Mouse (Mus musculus) lung, embryonic 16.5 days (tissue): Measurements from ENCODE around the gene Rhod. TPM values are rescaled to one million over a fixed set of nuclear protein-coding genes. Genes with fewer than 3 reads are reported as not detected.

Source experiments
- ATAC-seq: fragments of 200-750 bp; cut with Nextera tagmentation; 2 replicates; pipeline ENCODE4 v1.8.0; 2017; ENCODE audit warnings: low read depth, mild to moderate bottlenecking, moderate library complexity
- H3K27ac ChIP-seq: fragments of 300-500 bp; sonication (generic); 2 replicates; pipeline ENCODE4 v1.5.1; 2014; ENCODE audit warnings: mild to moderate bottlenecking, control low read depth, low read length
- H3K27me3 ChIP-seq: fragments of 300-500 bp; sonication (generic); 2 replicates; pipeline ENCODE4 v1.6.1; 2014; ENCODE audit warnings: low read depth, low read length, mixed read lengths; ENCODE audit not compliant: control insufficient read depth, insufficient read depth
- H3K36me3 ChIP-seq: fragments of 300-500 bp; sonication (generic); 2 replicates; pipeline ENCODE4 v1.6.1; 2014; ENCODE audit warnings: low read length; ENCODE audit not compliant: control insufficient read depth, insufficient read depth
- H3K4me1 ChIP-seq: fragments of 300-500 bp; sonication (generic); replicated peaks from 2 replicates; pipeline ENCODE4 v1.6.1; 2014; ENCODE audit warnings: low read length, mixed read lengths; ENCODE audit not compliant: control insufficient read depth, insufficient read depth
- H3K4me2 ChIP-seq: fragments of 300-500 bp; sonication (generic); 2 replicates; pipeline ENCODE4 v1.6.1; 2014; ENCODE audit warnings: low read depth, low read length, control low read depth
- H3K4me3 ChIP-seq: fragments of 300-500 bp; sonication (generic); 2 replicates; pipeline ENCODE4 v1.5.1; 2014; ENCODE audit warnings: mild to moderate bottlenecking, low read length, control low read depth
- H3K9ac ChIP-seq: fragments of 300-500 bp; sonication (generic); 2 replicates; pipeline ENCODE4 v1.6.1; 2014; ENCODE audit warnings: low read length, control low read depth
- H3K9me3 ChIP-seq: fragments of 300-500 bp; sonication (generic); 2 replicates; pipeline ENCODE4 v1.6.1; 2016; ENCODE audit warnings: low read length; ENCODE audit not compliant: control insufficient read depth
- WGBS: fragments of 180-500 bp; shearing (Covaris S2); extraction: QIAGEN DNeasy Blood & Tissue Kit; methylation state at CpG from one replicate; pipeline ENCODE4 v1.1.7; 2014; 5-methylcytosine and 5-hydroxymethylcytosine counted together
- polyA plus RNA-seq: library from polyadenylated mRNA; unstranded; fragments of >200 nt; fragmentation: Nextera tagmentation; extraction: Ambion mirVana; gene quantifications from 2 replicates; pipeline ENCODE4 v1.2.1, GENCODE M21; 2015

Rhod gene
- polyA plus RNA-seq, 1 experiment from 2014 or later, result 34.9 TPM

DNA sequence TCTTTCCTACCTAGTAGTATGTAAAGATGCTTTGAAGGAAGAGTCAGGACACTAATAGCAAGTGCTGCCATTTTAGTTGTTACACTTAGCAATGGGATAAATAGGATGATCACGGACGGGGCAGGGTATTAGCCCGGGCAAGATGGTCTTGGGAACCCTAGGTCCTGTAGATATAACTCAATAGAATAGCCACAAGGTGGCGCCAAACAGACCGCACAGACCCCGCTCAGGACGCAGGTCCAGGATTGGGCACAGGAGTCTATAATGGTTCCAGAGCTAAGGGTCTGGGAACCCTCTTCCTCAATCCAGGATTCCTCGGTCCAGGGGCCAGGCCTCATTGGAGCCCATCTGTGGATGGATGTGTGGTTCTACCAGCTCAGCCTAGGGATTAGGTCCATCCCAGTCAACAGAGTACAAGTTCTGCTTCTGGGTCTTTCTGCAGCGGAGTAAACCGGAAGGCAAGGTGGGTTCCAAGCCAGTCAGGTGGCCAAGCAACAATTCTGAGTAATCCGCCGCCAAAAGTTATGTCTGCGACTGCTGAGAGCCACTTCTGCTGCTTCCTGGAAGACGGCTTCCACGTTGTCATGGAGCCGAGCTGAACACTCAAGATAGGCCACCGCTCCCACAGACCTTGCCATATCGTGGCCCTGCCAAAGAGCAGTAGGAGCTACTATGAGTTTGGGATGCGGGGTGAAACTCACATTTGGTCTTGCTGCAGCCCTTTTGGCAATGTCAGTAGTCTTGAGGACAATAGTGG is 13.4 kb downstream of the Rhod start:
- Histone ChIP-seq H3K4me1 (no peaks in the 10 kb centered on the region), H3K9ac (no peak overlapping the region), H3K9me3 (no peaks in the 10 kb centered on the region), H3K27ac (no peak overlapping the region), H3K4me2 (no peak overlapping the region), H3K36me3 (peaks cover 20% of the 10 kb centered on the region), H3K27me3 (no peaks in the 10 kb centered on the region), H3K4me3 (no peak overlapping the region)
- peak; percentile 57; the same call in 1 of the 2 replicates for ATAC-seq
- 75% methylated on average over 19 of the region's 19 CpGs for WGBS

DNA sequence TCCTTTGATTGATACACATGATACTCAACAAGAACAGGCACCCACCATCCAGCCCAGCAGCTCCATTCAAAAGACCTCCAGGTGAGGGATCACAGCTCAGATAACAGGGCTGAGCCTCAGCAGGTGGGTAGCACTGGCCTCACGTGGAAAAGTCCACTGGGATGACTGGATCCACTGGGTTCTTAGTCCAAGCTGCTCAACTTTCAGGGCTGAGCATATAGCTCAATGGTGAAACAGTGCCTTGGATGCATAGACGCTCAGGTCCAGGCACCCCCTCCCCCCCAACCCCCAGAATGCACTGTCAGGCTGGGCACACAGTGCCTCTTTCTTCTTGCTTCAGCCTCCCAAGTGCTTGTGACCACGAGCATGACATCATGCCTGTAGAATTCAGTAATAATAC is 16.2 kb downstream of the Rhod start:
- H3K27me3 ChIP-seq, result no peaks in the 10 kb centered on the region
- no peaks in the 10 kb centered on the region for H3K9me3 ChIP-seq
- H3K36me3 ChIP-seq, result peaks cover 13% of the 10 kb centered on the region

DNA sequence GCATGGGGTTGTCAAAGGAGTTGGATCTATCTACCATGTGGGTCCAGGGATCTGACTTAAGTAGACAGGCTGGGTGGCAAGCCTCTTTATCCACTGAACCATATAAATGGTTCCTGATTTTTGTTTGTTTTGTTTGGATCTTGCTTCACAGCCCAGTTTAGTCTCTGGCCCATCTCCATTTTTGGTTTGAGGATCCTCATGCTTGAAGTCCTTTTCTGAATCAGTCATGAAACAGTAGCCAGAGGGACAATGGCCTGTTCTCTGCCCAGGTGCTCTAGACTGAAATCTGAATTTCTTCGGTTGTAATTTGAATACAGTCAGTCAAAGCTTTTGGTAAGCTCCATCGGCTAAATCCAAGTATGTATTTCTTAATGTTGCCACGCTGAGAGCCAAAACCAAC is 16.7 kb downstream of the Rhod start:
- ATAC-seq, result no peak
- Histone ChIP-seq H3K9me3 (no peaks in the 10 kb centered on the region), H3K36me3 (peaks cover 13% of the 10 kb centered on the region), H3K4me1 (no peaks in the 10 kb centered on the region), H3K27ac (no peak overlapping the region), H3K4me2 (no peak overlapping the region), H3K4me3 (no peak overlapping the region), H3K9ac (no peak overlapping the region), H3K27me3 (no peaks in the 10 kb centered on the region)
- 94% methylated on average over 3 of the region's 3 CpGs for WGBS

More for the DNA sequence above, 16.2 kb downstream of the Rhod start:
- Histone ChIP-seq H3K4me2 (no peak overlapping the region), H3K27ac (no peak overlapping the region), H3K4me1 (no peaks in the 10 kb centered on the region), H3K4me3 (no peak overlapping the region), H3K9ac (no peak overlapping the region)
- WGBS, result 63% methylated on average over 3 of the region's 3 CpGs
- no peak for ATAC-seq

DNA sequence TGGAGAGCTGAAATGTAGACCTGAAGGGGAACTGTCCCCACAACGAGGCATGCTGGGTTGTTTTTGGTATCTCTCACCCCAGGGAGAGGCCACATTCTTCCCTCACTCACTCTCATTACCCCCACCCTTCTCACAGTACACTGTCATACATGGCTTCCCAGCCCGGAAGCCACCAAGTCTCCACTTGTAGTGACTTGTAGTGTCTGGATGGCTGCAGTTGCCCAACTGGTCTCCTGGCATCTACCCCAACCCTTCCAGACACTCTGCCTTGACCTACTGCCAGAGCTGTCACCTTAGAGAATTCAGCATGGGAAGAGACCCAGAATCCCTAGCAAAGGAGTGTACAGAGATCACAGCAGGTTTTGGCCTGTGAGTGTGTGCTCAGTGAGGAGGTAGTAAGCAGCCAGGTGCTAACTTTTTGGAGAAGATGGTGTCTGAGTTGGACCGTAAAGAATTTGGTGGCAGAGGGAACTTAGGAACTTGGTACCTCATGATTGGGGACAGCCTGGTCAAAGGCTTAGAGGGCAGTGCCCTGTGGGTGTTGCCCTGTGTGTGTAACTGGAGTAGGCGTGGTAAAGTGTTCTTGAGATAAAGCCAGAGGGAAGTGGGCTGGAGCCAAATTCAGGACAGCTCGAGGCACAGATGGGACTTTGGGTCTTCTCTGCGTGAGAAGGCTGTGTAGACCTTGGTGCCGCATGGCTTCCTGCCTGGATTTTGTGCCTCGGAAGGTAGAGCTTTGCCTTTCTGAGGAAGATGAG is 18.9 kb downstream of the Rhod start:
- H3K4me3 ChIP-seq, result no peak overlapping the region
- WGBS, result 78% methylated on average over 8 of the region's 8 CpGs
- H3K4me1 ChIP-seq, result no peaks in the 10 kb centered on the region
- H3K9ac ChIP-seq, result no peak overlapping the region
- peaks cover 6% of the 10 kb centered on the region; the same call in 1 of the 2 replicates for H3K36me3 ChIP-seq
- no peaks in the 10 kb centered on the region for H3K27me3 ChIP-seq
- no peak overlapping the region for H3K4me2 ChIP-seq
- no peaks in the 10 kb centered on the region for H3K9me3 ChIP-seq
- no peak for ATAC-seq
- H3K27ac ChIP-seq, result no peak overlapping the region

DNA sequence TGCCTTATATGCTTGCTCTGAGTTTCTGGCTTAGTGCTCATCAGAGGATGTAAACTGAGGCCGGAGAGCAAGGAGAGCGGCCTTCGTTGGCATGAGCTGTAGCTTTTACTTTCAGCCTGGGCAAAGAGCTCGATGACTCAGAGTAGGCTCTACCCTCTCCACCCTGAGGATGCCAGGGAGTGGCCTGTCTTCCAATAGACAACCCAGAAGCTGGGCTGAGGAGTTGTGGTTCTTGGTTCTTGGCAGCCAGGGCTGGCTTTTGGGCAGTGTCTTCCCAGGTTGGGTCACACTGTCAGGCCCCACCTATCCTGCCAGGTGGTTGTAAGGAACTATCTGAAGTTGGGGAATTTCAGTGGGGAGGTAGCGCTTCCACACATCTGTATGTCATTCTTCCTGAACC is 19.5 kb downstream of the Rhod start:
- no peak overlapping the region for H3K27ac ChIP-seq
- no peaks in the 10 kb centered on the region for H3K27me3 ChIP-seq
- no peak overlapping the region for H3K9ac ChIP-seq
- no peaks in the 10 kb centered on the region for H3K4me1 ChIP-seq
- no peak for ATAC-seq
- WGBS, result 88% methylated on average over 5 of the region's 5 CpGs
- H3K4me3 ChIP-seq, result no peak overlapping the region
- no peak overlapping the region for H3K4me2 ChIP-seq
- H3K36me3 ChIP-seq, result peaks cover 2% of the 10 kb centered on the region; the same call in 1 of the 2 replicates
- no peaks in the 10 kb centered on the region for H3K9me3 ChIP-seq

DNA sequence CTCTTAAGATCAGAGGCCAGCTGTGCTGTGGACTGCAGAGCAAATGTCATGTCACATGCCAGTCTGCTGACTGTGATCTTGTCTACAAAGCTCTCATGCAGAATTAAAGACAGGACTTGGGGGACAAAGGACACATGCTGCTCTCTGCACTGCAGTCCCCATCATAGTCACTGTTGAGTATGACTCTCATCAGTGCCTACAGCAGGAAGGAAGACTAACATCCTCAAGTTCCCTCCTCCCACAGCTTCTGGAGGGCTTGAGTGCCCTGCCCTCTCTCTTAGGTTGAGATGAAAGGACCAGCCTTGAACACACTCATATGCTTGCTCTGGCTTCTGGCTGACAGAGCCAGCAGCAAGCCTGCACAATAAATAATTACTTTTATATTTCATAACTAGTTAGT is 21.5 kb downstream of the Rhod start:
- no peaks in the 10 kb centered on the region for H3K4me1 ChIP-seq
- no peak for ATAC-seq
- H3K9me3 ChIP-seq, result no peaks in the 10 kb centered on the region
- H3K4me3 ChIP-seq, result no peak overlapping the region
- H3K9ac ChIP-seq, result no peak overlapping the region
- no peaks in the 10 kb centered on the region for H3K36me3 ChIP-seq
- H3K27ac ChIP-seq, result no peak overlapping the region
- H3K4me2 ChIP-seq, result no peak overlapping the region
- H3K27me3 ChIP-seq, result no peaks in the 10 kb centered on the region

DNA sequence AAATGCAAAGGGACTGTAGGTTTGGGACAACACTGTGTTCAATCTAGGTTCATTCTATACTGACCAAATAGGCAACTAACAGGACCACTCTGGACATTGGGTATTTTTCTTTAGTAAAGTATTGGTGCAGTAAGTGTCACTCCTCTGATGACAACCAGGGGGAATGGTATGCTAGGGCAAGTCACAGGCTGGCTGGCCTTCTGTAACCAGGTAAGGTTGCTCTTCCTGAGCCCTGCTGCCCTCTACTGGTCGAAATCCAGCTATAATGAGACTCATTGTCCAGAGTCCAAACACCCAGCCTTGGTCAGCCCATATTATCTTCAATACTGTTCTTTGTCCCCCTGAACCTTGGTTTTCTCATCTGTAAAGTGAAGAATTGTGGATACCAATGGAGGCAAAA is 22.0 kb downstream of the Rhod start:
- Histone ChIP-seq H3K4me2 (no peak overlapping the region), H3K36me3 (no peaks in the 10 kb centered on the region), H3K27ac (no peak overlapping the region), H3K4me3 (no peak overlapping the region), H3K27me3 (no peaks in the 10 kb centered on the region), H3K4me1 (no peaks in the 10 kb centered on the region), H3K9me3 (no peaks in the 10 kb centered on the region), H3K9ac (no peak overlapping the region)
- ATAC-seq, result peak; percentile 76
- WGBS, result 0% methylated on average over 1 of the region's 1 CpGs

DNA sequence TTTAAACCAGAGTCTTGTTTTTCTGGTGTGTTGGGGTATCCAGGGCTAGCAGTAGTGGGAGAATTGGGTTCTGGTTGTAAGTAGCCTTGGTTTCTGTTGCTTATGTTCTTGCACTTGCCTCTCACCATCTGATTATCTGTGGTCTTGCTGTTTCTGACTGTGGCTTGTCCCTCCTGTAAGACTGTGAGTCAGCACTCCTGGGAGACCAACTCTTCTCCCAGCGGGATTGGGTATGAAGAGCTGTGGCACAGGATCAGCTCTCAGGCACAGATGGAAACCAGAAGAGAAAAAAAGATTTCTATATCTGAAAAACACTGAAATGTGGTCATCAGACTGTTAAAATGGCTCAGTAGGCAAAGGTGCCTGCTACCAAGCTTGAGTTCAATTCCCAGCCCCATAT is 24.6 kb downstream of the Rhod start:
- H3K4me2 ChIP-seq, result no peak overlapping the region
- no peak overlapping the region for H3K27ac ChIP-seq
- H3K4me3 ChIP-seq, result no peak overlapping the region
- H3K9ac ChIP-seq, result no peak overlapping the region
- no peaks in the 10 kb centered on the region for H3K27me3 ChIP-seq
- H3K9me3 ChIP-seq, result no peaks in the 10 kb centered on the region
- H3K36me3 ChIP-seq, result no peaks in the 10 kb centered on the region
- WGBS, result 73% methylated on average over 1 of the region's 1 CpGs
- no peaks in the 10 kb centered on the region for H3K4me1 ChIP-seq
- no peak for ATAC-seq

DNA sequence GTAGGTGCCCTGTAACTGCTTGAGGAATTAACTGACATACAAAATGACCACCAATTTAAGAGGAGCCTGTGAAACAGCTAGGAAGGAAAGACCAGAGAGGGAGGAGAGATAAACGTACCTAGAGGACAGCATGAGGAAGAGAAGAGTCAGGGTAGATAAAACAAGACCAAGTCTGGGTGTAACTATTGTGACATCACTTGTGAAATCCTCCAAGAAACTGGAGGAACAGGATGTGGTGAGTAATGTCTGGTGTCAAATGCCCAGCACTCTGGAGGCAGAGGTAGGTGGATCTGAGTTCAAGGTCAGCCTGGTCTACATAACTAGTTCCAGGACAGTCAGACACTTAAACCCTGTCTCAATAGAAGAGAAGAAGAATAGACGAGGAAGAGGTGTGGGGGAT is 30.2 kb downstream of the Rhod start:
- WGBS, result 46% methylated on average over 2 of the region's 2 CpGs

More for the DNA sequence above, 30.2 kb downstream of the Rhod start:
- H3K4me2 ChIP-seq, result no peak overlapping the region
- H3K4me1 ChIP-seq, result no peaks in the 10 kb centered on the region
- no peaks in the 10 kb centered on the region for H3K36me3 ChIP-seq
- ATAC-seq, result no peak
- H3K27me3 ChIP-seq, result no peaks in the 10 kb centered on the region
- H3K9me3 ChIP-seq, result no peaks in the 10 kb centered on the region; the same call in 1 of the 2 replicates
- H3K9ac ChIP-seq, result no peak overlapping the region
- no peak overlapping the region for H3K27ac ChIP-seq
- H3K4me3 ChIP-seq, result no peak overlapping the region
